Mouse (Mus musculus) limb, embryonic 12.5 days (tissue): ENCODE results near the gene Muc3. TPM values are rescaled to one million over a fixed set of nuclear protein-coding genes. Genes with fewer than 3 reads are reported as not detected.

ENCODE experiments used
- ATAC-seq: fragments of 200-750 bp; cut with Nextera tagmentation; 2 replicates; pipeline ENCODE4 v1.8.0; 2017; ENCODE audit warnings: low read depth, moderate TSS enrichment; ENCODE audit not compliant: insufficient number of reproducible peaks, insufficient read depth, low FRiP score, low TSS enrichment
- H3K27ac ChIP-seq: fragments of 300-500 bp; sonication (generic); 2 replicates; pipeline ENCODE4 v1.5.1; 2016; ENCODE audit warnings: mild to moderate bottlenecking, moderate library complexity
- H3K27me3 ChIP-seq: fragments of 300-500 bp; sonication (generic); 2 replicates; pipeline ENCODE4 v1.6.1; 2016; ENCODE audit warnings: mild to moderate bottlenecking, moderate library complexity
- H3K36me3 ChIP-seq: fragments of 300-500 bp; sonication (generic); 2 replicates; pipeline ENCODE4 v1.6.1; 2016; ENCODE audit warnings: mild to moderate bottlenecking, moderate library complexity
- H3K4me1 ChIP-seq: fragments of 300-500 bp; sonication (generic); replicated peaks from 2 replicates; pipeline ENCODE4 v1.6.1; 2016
- H3K4me2 ChIP-seq: fragments of 300-500 bp; sonication (generic); 2 replicates; pipeline ENCODE4 v1.6.1; 2016; ENCODE audit warnings: mild to moderate bottlenecking, moderate library complexity
- H3K4me3 ChIP-seq: fragments of 300-500 bp; sonication (generic); replicated peaks from 2 replicates; pipeline ENCODE4 v1.5.1; 2016; ENCODE audit warnings: mild to moderate bottlenecking
- H3K9ac ChIP-seq: fragments of 300-500 bp; sonication (generic); replicated peaks from 2 replicates; pipeline ENCODE4 v1.6.1; 2016; ENCODE audit warnings: mild to moderate bottlenecking, moderate library complexity
- H3K9me3 ChIP-seq: fragments of 300-500 bp; sonication (generic); 2 replicates; pipeline ENCODE4 v1.6.1; 2016; ENCODE audit warnings: mild to moderate bottlenecking, moderate library complexity
- WGBS: fragments of 180-500 bp; shearing (Covaris S2); methylation state at CpG from one replicate; pipeline ENCODE4 v1.1.7; 2016; 5-methylcytosine and 5-hydroxymethylcytosine counted together
- polyA plus RNA-seq: library from polyadenylated mRNA; unstranded; fragments of >200 nt; fragmentation: Nextera tagmentation; extraction: Ambion mirVana; gene quantifications from 2 replicates; pipeline ENCODE4 v1.2.1, GENCODE M21; 2016

Gene Muc3
- polyA plus RNA-seq, 1 experiment from 2014 or later, result not detected

GRCm38 (mm10) chr5:137107670-137108069 is 41.5 kb downstream of the Muc3 start:
- no peak for ATAC-seq
- 82% methylated on average over 8 of the region's 8 CpGs for WGBS

GRCm38 (mm10) chr5:137107024-137107423 is 42.1 kb downstream of the Muc3 start:
- 10% methylated on average over 6 of the region's 6 CpGs for WGBS
- Histone ChIP-seq H3K27me3 (peaks cover 12% of the 10 kb centered on the region), H3K4me3 (no peak overlapping the region), H3K4me1 (no peaks in the 10 kb centered on the region), H3K27ac (no peak overlapping the region), H3K4me2 (no peak overlapping the region), H3K9me3 (peaks cover 15% of the 10 kb centered on the region; the same call in 1 of the 2 replicates), H3K36me3 (peaks cover 10% of the 10 kb centered on the region), H3K9ac (no peak overlapping the region)
- no peak for ATAC-seq

More at GRCm38 (mm10) chr5:137107670-137108069, 41.5 kb downstream of the Muc3 start:
- Histone ChIP-seq H3K27me3 (peaks cover 11% of the 10 kb centered on the region), H3K9me3 (peaks cover 17% of the 10 kb centered on the region; the same call in 1 of the 2 replicates), H3K4me2 (no peak overlapping the region), H3K36me3 (peaks cover 15% of the 10 kb centered on the region), H3K4me3 (no peak overlapping the region), H3K4me1 (no peaks in the 10 kb centered on the region), H3K27ac (no peak overlapping the region), H3K9ac (no peak overlapping the region)

- Histone ChIP-seq H3K4me2 (no peak overlapping the region), H3K36me3 (peaks cover 4% of the 10 kb centered on the region; the same call in 1 of the 2 replicates), H3K27me3 (peaks cover 12% of the 10 kb centered on the region), H3K9ac (no peak overlapping the region), H3K4me3 (no peak overlapping the region), H3K27ac (no peak overlapping the region), H3K4me1 (no peaks in the 10 kb centered on the region), H3K9me3 (peaks cover 10% of the 10 kb centered on the region; the same call in 1 of the 2 replicates)
- no peak for ATAC-seq
- WGBS, result 75% methylated on average over 4 of the region's 4 CpGs
These were observed 42.7 kb downstream of the Muc3 start for GRCm38 (mm10) chr5:137106434-137106833.

- no peak for ATAC-seq
- Histone ChIP-seq H3K4me2 (no peak overlapping the region), H3K4me1 (no peaks in the 10 kb centered on the region), H3K27me3 (peaks cover 12% of the 10 kb centered on the region), H3K4me3 (no peak overlapping the region), H3K9me3 (no peaks in the 10 kb centered on the region), H3K36me3 (no peaks in the 10 kb centered on the region), H3K27ac (no peak overlapping the region), H3K9ac (no peak overlapping the region)
- 91% methylated on average over 2 of the region's 2 CpGs for WGBS
These were observed 45.2 kb downstream of the Muc3 start for GRCm38 (mm10) chr5:137103969-137104368.

GRCm38 (mm10) chr5:137102575-137103522 is 46.3 kb downstream of the Muc3 start:
- H3K9me3 ChIP-seq, result no peaks in the 10 kb centered on the region
- H3K9ac ChIP-seq, result no peak overlapping the region
- H3K27me3 ChIP-seq, result peaks cover 12% of the 10 kb centered on the region
- H3K36me3 ChIP-seq, result no peaks in the 10 kb centered on the region
- no peak for ATAC-seq
- no peaks in the 10 kb centered on the region for H3K4me1 ChIP-seq
- H3K4me2 ChIP-seq, result no peak overlapping the region
- no peak overlapping the region for H3K27ac ChIP-seq
- no peak overlapping the region for H3K4me3 ChIP-seq
- WGBS, result 73% methylated on average over 28 of the region's 28 CpGs

GRCm38 (mm10) chr5:137102078-137102477 is 47.0 kb downstream of the Muc3 start:
- no peaks in the 10 kb centered on the region for H3K9me3 ChIP-seq
- H3K27ac ChIP-seq, result no peak overlapping the region
- no peak overlapping the region for H3K4me3 ChIP-seq
- peaks cover 12% of the 10 kb centered on the region for H3K27me3 ChIP-seq
- H3K9ac ChIP-seq, result no peak overlapping the region
- no peaks in the 10 kb centered on the region for H3K36me3 ChIP-seq
- no peak overlapping the region for H3K4me2 ChIP-seq
- H3K4me1 ChIP-seq, result no peaks in the 10 kb centered on the region
- 76% methylated on average over 10 of the region's 10 CpGs for WGBS
- ATAC-seq, result no peak

GRCm38 (mm10) chr5:137100660-137101059 is 48.5 kb downstream of the Muc3 start:
- Histone ChIP-seq H3K4me3 (no peak overlapping the region), H3K9ac (no peak overlapping the region), H3K27me3 (peaks cover 12% of the 10 kb centered on the region), H3K4me1 (no peaks in the 10 kb centered on the region), H3K27ac (no peak overlapping the region), H3K4me2 (no peak overlapping the region), H3K9me3 (0 out of 2 replicates have a peak, but pooled peaks cover 4% of the 10 kb centered on the region), H3K36me3 (no peaks in the 10 kb centered on the region)
- ATAC-seq, result no peak
- WGBS, result 53% methylated on average over 4 of the region's 4 CpGs

GRCm38 (mm10) chr5:137098418-137098817 is 50.7 kb downstream of the Muc3 start:
- no peak for ATAC-seq
- Histone ChIP-seq H3K36me3 (no peaks in the 10 kb centered on the region), H3K4me3 (no peak overlapping the region), H3K9me3 (0 out of 2 replicates have a peak, but pooled peaks cover 4% of the 10 kb centered on the region), H3K27me3 (peaks cover 7% of the 10 kb centered on the region; the same call in 1 of the 2 replicates), H3K9ac (no peak overlapping the region), H3K4me2 (no peak overlapping the region), H3K4me1 (no peaks in the 10 kb centered on the region), H3K27ac (no peak overlapping the region)
- 73% methylated on average over 11 of the region's 11 CpGs for WGBS

GRCm38 (mm10) chr5:137096037-137096436 is 53.1 kb downstream of the Muc3 start:
- 0 out of 2 replicates have a peak, but pooled peaks cover 4% of the 10 kb centered on the region for H3K4me1 ChIP-seq
- H3K36me3 ChIP-seq, result no peaks in the 10 kb centered on the region
- H3K4me3 ChIP-seq, result no peak overlapping the region
- H3K4me2 ChIP-seq, result no peak overlapping the region
- WGBS, result 66% methylated on average over 1 of the region's 1 CpGs
- H3K9ac ChIP-seq, result no peak overlapping the region
- H3K27ac ChIP-seq, result no peak overlapping the region
- H3K9me3 ChIP-seq, result 0 out of 2 replicates have a peak, but pooled peaks cover 4% of the 10 kb centered on the region
- H3K27me3 ChIP-seq, result no peaks in the 10 kb centered on the region
- no peak for ATAC-seq

GRCm38 (mm10) chr5:137095135-137095534 is 54.0 kb downstream of the Muc3 start:
- Histone ChIP-seq H3K27ac (no peak overlapping the region), H3K4me1 (0 out of 2 replicates have a peak, but pooled peaks cover 4% of the 10 kb centered on the region), H3K9me3 (0 out of 2 replicates have a peak, but pooled peaks cover 4% of the 10 kb centered on the region), H3K9ac (no peak overlapping the region), H3K36me3 (no peaks in the 10 kb centered on the region), H3K4me2 (no peak overlapping the region), H3K4me3 (no peak overlapping the region), H3K27me3 (no peaks in the 10 kb centered on the region)
- ATAC-seq, result no peak
- 84% methylated on average over 10 of the region's 10 CpGs for WGBS

GRCm38 (mm10) chr5:137093720-137094119 is 55.4 kb downstream of the Muc3 start:
- Histone ChIP-seq H3K27me3 (no peaks in the 10 kb centered on the region), H3K27ac (no peak overlapping the region), H3K36me3 (no peaks in the 10 kb centered on the region), H3K4me1 (0 out of 2 replicates have a peak, but pooled peaks cover 4% of the 10 kb centered on the region), H3K4me2 (no peak overlapping the region), H3K9me3 (0 out of 2 replicates have a peak, but pooled peaks cover 4% of the 10 kb centered on the region), H3K4me3 (no peak overlapping the region), H3K9ac (no peak overlapping the region)
- 79% methylated on average over 9 of the region's 9 CpGs for WGBS
- no peak for ATAC-seq
